ENCODE assay signal across 8 mouse cellular contexts in genomic region chrX:17571271-17571620, GRCm38 (mm10). TPM values are rescaled to one million over a fixed set of nuclear protein-coding genes. Genes with fewer than 3 reads are reported as not detected.
DNase-seq lines count a peak whose midpoint lies in the region; ATAC-seq and TF ChIP-seq lines count a peak whose summit lies in the region.

No protein-coding gene starts in this region.

- H3K36me3 ChIP-seq in CH12.LX (replicated peaks in 1 of 2; ENCODE audit: control insufficient read depth in 1 of 2, insufficient read depth in 1 of 2, low read length in 1 of 2): peaks cover 0 to 2% of the 10 kb centered on the region in 2 experiments
- no peaks in the 10 kb centered on the region for H3K36me3 ChIP-seq in forebrain, embryonic 14.5 days (ENCODE audit: control insufficient read depth, insufficient read depth, low read length)
- no peaks in the 10 kb centered on the region for H3K36me3 ChIP-seq in liver, embryonic 15.5 days (replicated peaks)

- peak overlapping the region; percentile 90 for H3K9ac ChIP-seq in CH12.LX (ENCODE audit: insufficient read depth, low read depth)
- H3K9ac ChIP-seq in forebrain, embryonic 14.5 days (ENCODE audit: low read length): peak overlapping the region; percentile 66
- no peak overlapping the region for H3K9ac ChIP-seq in liver, embryonic 15.5 days

- DNase-seq in gastrocnemius, adult 2 months: no peak
- no peak for DNase-seq in gastrocnemius, postnatal 10 days
- no peak for DNase-seq in CH12.LX (ENCODE audit: extremely low read depth)
- no peak for DNase-seq in forebrain, embryonic 14.5 days (ENCODE audit: low spot score)
- DNase-seq in ovary, postnatal 14 days (ENCODE audit: low spot score): no peak
- no peak for DNase-seq in spleen, adult 18-20 months
- no peak for DNase-seq in embryo, embryonic 10.5 days (ENCODE audit: low spot score)

- peak overlapping the region; percentile 97 for H3K27ac ChIP-seq in gastrocnemius, adult 2 months
- H3K27ac ChIP-seq in CH12.LX (ENCODE audit: insufficient read depth, low read depth): peak overlapping the region; percentile 75; the same call in 1 of the 2 replicates
- peak overlapping the region; percentile 79 for H3K27ac ChIP-seq in forebrain, embryonic 14.5 days (ENCODE audit: low read depth, low read length)
- peak overlapping the region; percentile 72 for H3K27ac ChIP-seq in liver, embryonic 15.5 days (replicated peaks)

- no peaks in the 10 kb centered on the region for H3K9me3 ChIP-seq in CH12.LX (replicated peaks; ENCODE audit: low read length)
- no peaks in the 10 kb centered on the region for H3K9me3 ChIP-seq in forebrain, embryonic 14.5 days (replicated peaks; ENCODE audit: control insufficient read depth, low read length)
- H3K9me3 ChIP-seq in liver, embryonic 15.5 days (replicated peaks): no peaks in the 10 kb centered on the region

- dilution Hi-C loops in CH12.LX (cut with MboI; ENCODE audit: extremely low pct_ligation_motif_present, extremely low pct_unique_long_range_greater_than_20kb, low sequenced_read_pairs): no loop called here

- peak overlapping the region; percentile 85 for H3K4me3 ChIP-seq in gastrocnemius, adult 2 months
- H3K4me3 ChIP-seq in CH12.LX (replicated peaks in 1 of 3; ENCODE audit: low read depth in 2 of 3, low read length in 2 of 3, poor library complexity in 1 of 3): peak overlapping the region; percentile 61 to 87 (median 64)
- H3K4me3 ChIP-seq in forebrain, embryonic 14.5 days (ENCODE audit: low read depth, low read length): peak overlapping the region; percentile 40
- peak overlapping the region; percentile 65 for H3K4me3 ChIP-seq in liver, embryonic 15.5 days (replicated peaks)

- TF ChIP-seq POLR2A in CH12.LX (IDR thresholded peaks at IDR 0.05; ENCODE audit: low read depth, low read length): no peak

- no peaks in the 10 kb centered on the region; the same call in 1 of the 2 replicates for H3K79me2 ChIP-seq in CH12.LX (replicated peaks; ENCODE audit: control insufficient read depth, extremely low read depth, insufficient read depth, poor library complexity, severe bottlenecking)

- H3K4me2 ChIP-seq in CH12.LX (ENCODE audit: insufficient read depth, low read depth, poor library complexity, severe bottlenecking): peak overlapping the region; percentile 50
- peak overlapping the region; percentile 50 for H3K4me2 ChIP-seq in forebrain, embryonic 14.5 days (ENCODE audit: low read length)
- peak overlapping the region; percentile 61 for H3K4me2 ChIP-seq in liver, embryonic 15.5 days

- in situ Hi-C loops in CH12.LX (cut with MboI; ENCODE audit: low pct_ligation_motif_present, low pct_unique_long_range_greater_than_20kb, low sequenced_read_pairs): no loop called here

- 22% methylated on average over 10 of the region's 10 CpGs for WGBS in forebrain, embryonic 14.5 days
- 32% methylated on average over 10 of the region's 10 CpGs for WGBS in liver, embryonic 15.5 days (ENCODE audit: insufficient replicate concordance)

- TF ChIP-seq CTCF in gastrocnemius, adult 2 months (IDR thresholded peaks at IDR 0.05): no peak
- TF ChIP-seq CTCF in CH12.LX (conservative IDR thresholded peaks at IDR 0.05 in 1 of 2, IDR thresholded peaks at IDR 0.05 in 1 of 2; ENCODE audit: low read depth in 2 of 2, low read length in 2 of 2): no peak

- H3K27me3 ChIP-seq in CH12.LX (replicated peaks): no peaks in the 10 kb centered on the region
- H3K27me3 ChIP-seq in forebrain, embryonic 14.5 days (replicated peaks; ENCODE audit: control insufficient read depth, insufficient read depth, low read length): no peaks in the 10 kb centered on the region
- H3K27me3 ChIP-seq in liver, embryonic 15.5 days: no peaks in the 10 kb centered on the region

- TF ChIP-seq RAD21 in CH12.LX (IDR thresholded peaks at IDR 0.05; ENCODE audit: low read depth, low read length): no peak

- no peak for TF ChIP-seq EP300 in CH12.LX (IDR thresholded peaks at IDR 0.05; ENCODE audit: low read length)

- ATAC-seq in forebrain, embryonic 14.5 days: no peak
- ATAC-seq in liver, embryonic 15.5 days (ENCODE audit: insufficient read depth): no peak

- intact Hi-C loops in gastrocnemius, adult 2 months (cut with DNase I): no loop called here

- H3K4me1 ChIP-seq in CH12.LX (ENCODE audit: control insufficient read depth in 1 of 2, insufficient read depth in 2 of 2): no peaks in the 10 kb centered on the region
- H3K4me1 ChIP-seq in forebrain, embryonic 14.5 days (ENCODE audit: control insufficient read depth, insufficient read depth, low read length): no peaks in the 10 kb centered on the region
- no peaks in the 10 kb centered on the region for H3K4me1 ChIP-seq in liver, embryonic 15.5 days (replicated peaks)

TF ChIP-seq in CH12.LX, 34 proteins besides CTCF, POLR2A, EP300 and RAD21:
- no peak for TF ChIP-seq JUN (IDR thresholded peaks at IDR 0.05; ENCODE audit: insufficient read depth, low read depth, low read length)
- TF ChIP-seq CHD1 (IDR thresholded peaks at IDR 0.05; ENCODE audit: low read depth, low read length): 0 out of 2 replicates have a peak, but pooled peaks have one; percentile 15

RNA-seq across cellular contexts. Expression of gene Fundc1, which starts 0.9 kb away (rescaled TPM):
- total RNA-seq in gastrocnemius, adult 2 months (2021): 10 to 100 TPM; 24.7 to 33.2 TPM
- 10 to 100 TPM; 23.7 TPM for total RNA-seq in gastrocnemius, postnatal 10 days (2021)
- total RNA-seq in CH12.LX (2012; rRNA removed) (10.6 and 13.8 TPM in 2 replicates), CH12.LX (2014; rRNA removed) (45.0 and 47.3 TPM in 2 replicates)
- polyA plus RNA-seq in CH12.LX (2012; ENCODE audit: insufficient read length, low read depth): 34.3 and 35.9 TPM in 2 replicates
- 80.2 and 80.6 TPM in 2 replicates for polyA plus RNA-seq in forebrain, embryonic 14.5 days (2014; fragmentation: Nextera tagmentation; extraction: Ambion mirVana)
- 13.5 and 14.9 TPM in 2 replicates for polyA plus RNA-seq in liver, embryonic 15.5 days (2015; fragmentation: Nextera tagmentation; extraction: Ambion mirVana)
